Mouse (Mus musculus) granulocyte monocyte progenitor cell, adult 5-6 weeks (primary cell): ENCODE data around the gene Gm9821. TPM values are rescaled to one million over a fixed set of nuclear protein-coding genes. Genes with fewer than 3 reads are reported as not detected.

ENCODE experiments used
- total RNA-seq, 2 experiments: library from RNA; stranded (forward) in 1 of 2; stranded (reverse) in 1 of 2; fragments of 200-712, 200-1000 nt in 1 of 2; fragments of >200 nt in 1 of 2; fragmentation: Nextera tagmentation in 1 of 2; gene quantifications; 2 replicates each; pipeline ENCODE4 v1.2.3; 2014 to 2017

The Gm9821 gene
- total RNA-seq, 2 experiments from 2014 or later: 0.21 TPM; not detected in 1

Other genes starting within 250 kb of the Gm9821 start
- 25.6 and 31.5 TPM in 2 replicates for gene Atg13, start 235.1 kb upstream of the Gm9821 start, total RNA-seq (2014; fragmentation: Nextera tagmentation)
- gene Atg13, start 235.1 kb upstream of the Gm9821 start, total RNA-seq (2017): 5.2 and 7.2 TPM in 2 replicates
- gene Harbi1, start 234.9 kb upstream of the Gm9821 start, total RNA-seq (2014; fragmentation: Nextera tagmentation): 9.2 and 12.2 TPM in 2 replicates
- 10.0 and 18.2 TPM in 2 replicates for gene Harbi1, start 234.9 kb upstream of the Gm9821 start, total RNA-seq (2017)
- gene Ambra1, start 215.6 kb upstream of the Gm9821 start, total RNA-seq (2014; fragmentation: Nextera tagmentation): 27.0 and 28.1 TPM in 2 replicates
- gene Ambra1, start 215.6 kb upstream of the Gm9821 start, total RNA-seq (2017): 13.3 and 24.6 TPM in 2 replicates
- gene Chrm4, start 18.5 kb upstream of the Gm9821 start, total RNA-seq (2014; fragmentation: Nextera tagmentation): not detected in 2 replicates
- gene Chrm4, start 18.5 kb upstream of the Gm9821 start, total RNA-seq (2017): 0.26 TPM in 1 of 2 replicates, not detected in the other
- gene Mdk, start 13.4 kb upstream of the Gm9821 start, total RNA-seq (2014; fragmentation: Nextera tagmentation): 1.3 and 4.1 TPM in 2 replicates
- not detected in 2 replicates for gene Mdk, start 13.4 kb upstream of the Gm9821 start, total RNA-seq (2017)
- gene Dgkz, start 30.2 kb downstream of the Gm9821 start, total RNA-seq (2014; fragmentation: Nextera tagmentation): 115 and 135 TPM in 2 replicates
- gene Dgkz, start 30.2 kb downstream of the Gm9821 start, total RNA-seq (2017): 75.7 and 89.4 TPM in 2 replicates
- gene Creb3l1, start 78.8 kb downstream of the Gm9821 start, total RNA-seq (2014; fragmentation: Nextera tagmentation): 1.1 and 2.2 TPM in 2 replicates
- gene Creb3l1, start 78.8 kb downstream of the Gm9821 start, total RNA-seq (2017): 0.69 TPM in 1 of 2 replicates, not detected in the other
- gene Phf21a, start 147.4 kb downstream of the Gm9821 start, total RNA-seq (2014; fragmentation: Nextera tagmentation): 28.5 and 69.2 TPM in 2 replicates
- 25.9 and 33.4 TPM in 2 replicates for gene Phf21a, start 147.4 kb downstream of the Gm9821 start, total RNA-seq (2017)